Mouse (Mus musculus) brown adipose tissue, adult 24 weeks (tissue): ENCODE data around the gene Sidt2. TPM values are rescaled to one million over a fixed set of nuclear protein-coding genes. Genes with fewer than 3 reads are reported as not detected.
A peak's percentile ranks its signal among the peaks of the same experiment; 100 is the strongest.

Source experiments
- H3K27ac ChIP-seq: fragments of 200-500 bp; replicated peaks from 2 replicates; pipeline ENCODE4 v1.5.1; 2012; ENCODE audit warnings: low read depth, mild to moderate bottlenecking, low read length
- H3K4me1 ChIP-seq: fragments of 200-500 bp; 2 replicates; pipeline ENCODE4 v1.6.1; 2012; ENCODE audit warnings: low read length, mixed read lengths; ENCODE audit not compliant: control insufficient read depth, insufficient read depth, insufficient read length
- H3K4me3 ChIP-seq: fragments of 200-500 bp; 2 replicates; pipeline ENCODE4 v1.5.1; 2012; ENCODE audit warnings: low read depth, mild to moderate bottlenecking, low read length, moderate library complexity; ENCODE audit not compliant: insufficient read depth
- polyA plus RNA-seq: library from polyadenylated mRNA; stranded (reverse); fragments of >200 nt; gene quantifications from 2 replicates; pipeline ENCODE4 v1.2.4, GENCODE M21; 2012; ENCODE audit not compliant: missing spikeins, insufficient read depth, insufficient read length

Sidt2 gene
- polyA plus RNA-seq, 1 experiment, result 42.1 TPM

DNA sequence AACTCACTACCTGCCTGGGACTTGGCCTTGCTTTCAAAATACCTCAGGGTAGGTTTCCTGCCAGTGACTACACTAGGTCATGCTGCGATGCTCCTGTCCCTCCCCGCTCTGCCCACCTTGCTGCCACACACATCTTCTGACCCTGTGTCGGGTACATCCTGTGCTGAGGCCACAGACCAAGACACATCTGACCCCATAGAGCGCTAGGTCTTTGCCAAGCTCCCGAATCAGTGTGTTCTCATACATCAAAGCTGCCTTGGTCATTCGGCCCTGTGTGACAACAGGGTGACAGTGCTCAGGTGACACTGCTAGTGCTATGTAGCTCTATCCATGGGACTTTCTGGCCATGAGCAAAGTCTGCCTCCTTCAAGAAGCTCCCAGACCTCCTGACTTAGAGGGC is 15.3 kb downstream of the Sidt2 start:
- H3K27ac ChIP-seq, result no peak overlapping the region
- H3K4me1 ChIP-seq, result no peaks in the 10 kb centered on the region
- H3K4me3 ChIP-seq, result no peak overlapping the region

DNA sequence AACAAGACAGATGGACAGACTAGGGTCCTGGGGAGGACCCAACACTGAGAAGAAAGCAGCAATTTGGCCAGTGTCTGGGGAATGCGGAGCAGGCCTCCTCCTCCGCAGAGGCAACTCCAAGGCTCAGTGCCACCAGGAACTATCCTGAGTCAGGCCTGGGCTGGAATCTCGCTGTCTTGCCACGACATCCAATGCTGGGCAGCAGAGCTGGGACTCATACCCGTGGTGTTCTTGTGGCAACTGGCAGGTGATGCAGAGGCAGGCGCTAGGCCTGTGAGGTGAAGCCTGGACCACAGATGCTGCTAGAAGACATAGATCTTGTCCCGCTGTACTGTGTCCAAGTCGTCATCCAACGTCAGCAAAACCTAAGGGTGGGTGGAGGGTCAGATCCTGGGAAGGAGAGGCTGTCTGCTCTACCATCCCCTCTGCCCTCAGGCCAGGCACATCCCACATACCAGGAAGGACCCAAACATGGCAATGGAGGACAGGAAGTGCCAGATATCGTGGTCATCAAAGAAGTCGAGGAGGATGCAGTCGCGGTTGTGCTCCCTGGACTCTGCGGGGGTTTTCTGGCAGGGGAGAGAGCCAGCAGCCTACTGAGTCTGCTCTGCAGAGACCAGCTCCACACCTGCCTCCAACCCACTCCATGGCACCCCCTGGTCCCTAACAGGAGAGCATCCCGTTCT is 16.0 kb downstream of the Sidt2 start:
- Histone ChIP-seq H3K27ac (no peak overlapping the region), H3K4me1 (no peaks in the 10 kb centered on the region), H3K4me3 (no peak overlapping the region)

GRCm38 (mm10) chr9:45938088-45938487 is 17.0 kb downstream of the Sidt2 start:
- no peak overlapping the region for H3K27ac ChIP-seq

GRCm38 (mm10) chr9:45936883-45937282 is 18.2 kb downstream of the Sidt2 start:
- no peak overlapping the region for H3K4me3 ChIP-seq
- no peak overlapping the region for H3K27ac ChIP-seq
- H3K4me1 ChIP-seq, result peaks cover 4% of the 10 kb centered on the region; the same call in 1 of the 2 replicates

More at GRCm38 (mm10) chr9:45938088-45938487, 17.0 kb downstream of the Sidt2 start:
- no peaks in the 10 kb centered on the region for H3K4me1 ChIP-seq
- no peak overlapping the region for H3K4me3 ChIP-seq

GRCm38 (mm10) chr9:45935628-45936210 is 19.3 kb downstream of the Sidt2 start, which contains the start of gene Tagln:
Tagln (minus strand) TSS chr9:45936058.
- Histone ChIP-seq H3K4me3 (no peak within 1 kb of the TSS), H3K27ac (peak within 1 kb of the TSS; percentile 21; the same call in 1 of the 2 replicates), H3K4me1 (peaks cover 9% of the 10 kb centered on the region)

GRCm38 (mm10) chr9:45932571-45933415 is 22.3 kb downstream of the Sidt2 start:
- Histone ChIP-seq H3K4me1 (peaks cover 9% of the 10 kb centered on the region), H3K4me3 (no peak overlapping the region), H3K27ac (peak overlapping the region; percentile 43)

DNA sequence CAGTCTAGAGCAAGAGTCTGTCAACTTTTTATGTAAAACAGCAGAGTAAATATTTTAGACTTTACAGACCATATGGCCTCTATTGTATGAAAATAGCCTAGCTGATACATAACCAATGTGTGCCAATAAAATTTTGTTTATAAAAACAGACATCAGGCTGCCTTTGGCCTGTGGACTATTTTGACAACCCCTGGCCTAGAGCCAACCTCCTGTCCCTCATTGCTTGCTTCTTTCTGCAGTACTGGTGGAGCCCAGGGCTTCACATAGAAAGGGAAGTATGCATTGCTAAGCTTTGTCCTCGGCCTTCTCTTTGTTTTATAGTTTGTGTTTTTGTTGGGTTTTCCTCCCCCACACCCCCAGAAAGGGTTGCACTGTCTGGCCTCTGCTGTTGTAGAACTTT is 23.1 kb downstream of the Sidt2 start:
- Histone ChIP-seq H3K27ac (peak overlapping the region; percentile 43; the same call in 1 of the 2 replicates), H3K4me1 (peaks cover 9% of the 10 kb centered on the region), H3K4me3 (no peak overlapping the region)

DNA sequence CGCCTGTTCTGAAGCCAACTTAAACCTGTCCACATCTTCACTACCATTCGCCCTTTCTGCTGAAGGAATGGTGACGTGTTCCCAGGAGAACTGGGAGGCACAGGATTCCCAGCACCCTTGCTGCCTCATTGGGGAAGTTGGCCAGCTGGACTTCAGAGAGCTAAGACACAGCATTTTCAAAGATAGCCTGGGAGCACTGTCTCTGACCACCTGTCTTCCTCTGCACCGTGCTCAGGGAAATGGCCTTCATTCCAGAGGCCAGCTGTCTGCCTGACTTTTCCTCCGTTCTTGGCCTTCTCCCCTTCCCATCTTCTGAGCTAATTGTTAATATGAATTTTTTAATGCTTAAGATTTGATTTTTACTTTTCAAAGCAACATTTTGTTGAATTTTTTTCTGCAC is 25.8 kb downstream of the Sidt2 start:
- no peak overlapping the region for H3K27ac ChIP-seq
- H3K4me3 ChIP-seq, result no peak overlapping the region
- peaks cover 9% of the 10 kb centered on the region for H3K4me1 ChIP-seq

DNA sequence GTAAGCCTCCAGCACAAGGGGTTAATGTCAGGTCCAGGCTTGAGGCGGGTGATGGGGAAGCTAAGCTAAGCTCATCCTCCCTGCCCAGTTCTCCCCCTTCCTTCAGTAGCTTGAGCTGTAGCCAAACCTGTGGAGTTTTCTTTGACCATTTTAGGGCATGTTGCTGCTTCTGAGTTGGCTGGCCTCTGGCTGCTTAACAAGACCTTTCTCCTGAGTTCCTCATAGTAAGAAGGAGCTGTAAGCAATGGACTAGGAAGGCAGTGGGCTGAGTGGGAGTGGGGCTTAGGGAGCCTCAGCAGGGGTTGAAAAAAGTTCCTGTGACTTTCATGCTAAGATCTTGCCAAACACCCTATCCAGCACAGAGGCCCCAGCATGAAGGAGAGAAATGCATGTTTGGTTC is 35.2 kb downstream of the Sidt2 start:
- H3K4me1 ChIP-seq, result peaks cover 6% of the 10 kb centered on the region; the same call in 1 of the 2 replicates
- no peak overlapping the region for H3K4me3 ChIP-seq
- peak overlapping the region; percentile 68 for H3K27ac ChIP-seq

DNA sequence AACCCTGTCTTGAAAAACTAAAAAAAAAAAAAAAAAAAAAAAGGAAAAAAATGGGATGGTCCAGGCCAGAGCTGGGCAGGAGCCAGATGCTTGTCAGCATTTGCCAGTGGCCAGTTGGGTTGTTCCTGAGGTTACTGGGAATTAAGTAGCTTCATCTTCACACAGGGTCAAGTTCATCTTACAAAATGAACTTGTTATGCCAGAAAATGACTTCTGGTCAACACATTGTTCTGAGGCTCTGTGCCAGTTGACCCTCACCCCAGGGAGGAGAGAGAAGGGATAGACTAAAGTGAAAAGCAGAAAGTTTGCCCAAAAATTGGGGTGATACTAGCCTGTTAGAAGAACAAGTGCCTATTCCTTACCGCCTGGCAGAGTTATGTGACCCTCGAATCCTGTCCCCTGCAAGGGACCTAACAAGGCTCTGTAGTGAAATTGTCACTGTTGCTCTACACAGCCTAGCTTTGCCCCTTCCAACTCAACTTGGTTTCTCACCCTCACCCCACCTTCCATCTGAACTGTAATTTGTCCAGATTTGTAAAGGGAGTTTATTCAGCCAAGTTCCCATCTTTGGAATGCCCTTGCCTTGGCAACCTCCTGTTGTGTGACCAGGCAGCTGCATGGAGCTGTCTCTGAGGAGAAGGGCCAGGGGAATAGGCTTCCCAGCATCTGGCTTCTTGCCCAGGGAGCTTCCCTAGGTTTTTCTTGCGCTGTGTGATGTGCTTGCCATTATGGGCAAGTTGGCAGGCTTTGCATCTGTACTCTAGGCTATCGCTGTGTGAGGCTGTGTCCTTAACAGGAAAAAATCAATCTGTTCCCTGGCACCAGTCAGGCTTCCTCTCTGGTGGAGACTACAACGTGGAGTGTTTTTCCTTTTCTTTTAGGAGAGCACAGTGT is 37.8 kb downstream of the Sidt2 start:
- no peak overlapping the region for H3K4me3 ChIP-seq
- peak overlapping the region; percentile 62 for H3K27ac ChIP-seq
- H3K4me1 ChIP-seq, result peaks cover 6% of the 10 kb centered on the region; the same call in 1 of the 2 replicates

- Histone ChIP-seq H3K4me3 (no peak overlapping the region), H3K27ac (no peak overlapping the region)
Measured at GRCm38 (mm10) chr9:45915659-45916058, 39.4 kb downstream of the Sidt2 start.

GRCm38 (mm10) chr9:45911673-45912072 is 43.4 kb downstream of the Sidt2 start:
- peaks cover 4% of the 10 kb centered on the region; the same call in 1 of the 2 replicates for H3K4me1 ChIP-seq
- no peak overlapping the region for H3K4me3 ChIP-seq
- H3K27ac ChIP-seq, result no peak overlapping the region

More at GRCm38 (mm10) chr9:45915659-45916058, 39.4 kb downstream of the Sidt2 start:
- H3K4me1 ChIP-seq, result peaks cover 6% of the 10 kb centered on the region; the same call in 1 of the 2 replicates

- Histone ChIP-seq H3K4me1 (peaks cover 4% of the 10 kb centered on the region; the same call in 1 of the 2 replicates), H3K27ac (no peak overlapping the region), H3K4me3 (no peak overlapping the region)
Measured at GRCm38 (mm10) chr9:45910995-45911394, 44.1 kb downstream of the Sidt2 start.

- peak overlapping the region; percentile 98 for H3K4me3 ChIP-seq
- peaks cover 4% of the 10 kb centered on the region; the same call in 1 of the 2 replicates for H3K4me1 ChIP-seq
- peak overlapping the region; percentile 80 for H3K27ac ChIP-seq
Measured at GRCm38 (mm10) chr9:45907078-45907428, 48.0 kb downstream of the Sidt2 start.
